Mouse (Mus musculus) cerebellum, postnatal 4 days (tissue): ENCODE results near the gene Zfp977.
"Not testable (repeated sequence)": the region's sequence is repeated elsewhere in the genome, so short reads cannot be mapped to it uniquely, and the experiment has no call there.

ENCODE experiments used
- DNase-seq, 2 experiments: peaks; one replicate each; pipeline ENCODE4 v3.0.0; 2022; ENCODE audit warnings: low spot score in 2 of 2, mixed read lengths in 1 of 2

Gene Zfp977

DNA sequence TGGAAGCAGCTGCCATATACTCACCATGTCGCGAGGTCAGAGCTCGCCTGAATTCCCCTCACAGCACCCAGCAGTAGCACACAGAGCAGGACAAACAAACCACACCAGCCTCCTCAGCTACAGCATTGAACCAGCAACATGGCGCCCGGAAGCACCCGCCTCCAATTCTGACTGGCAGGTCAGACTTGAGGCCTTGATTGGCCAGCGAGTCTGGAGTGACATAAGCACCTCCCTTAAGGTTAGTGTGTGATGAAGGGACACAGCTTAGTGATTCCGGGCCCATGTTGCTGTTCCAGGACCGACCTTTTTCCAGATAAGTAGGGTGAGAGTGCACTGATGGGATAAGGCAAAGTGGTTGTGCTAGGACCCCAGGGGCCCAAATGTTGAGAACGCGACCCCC is at the start of gene Zfp977:
Gene Zfp977 (minus strand): TSS at position 135 of the 400 bp plus-strand sequence.
- DNase-seq = not testable (repeated sequence)

GRCm38 (mm10) chr7:42631031-42631430 is 38.7 kb upstream of the Zfp977 start:
- not testable (repeated sequence) for DNase-seq

DNA sequence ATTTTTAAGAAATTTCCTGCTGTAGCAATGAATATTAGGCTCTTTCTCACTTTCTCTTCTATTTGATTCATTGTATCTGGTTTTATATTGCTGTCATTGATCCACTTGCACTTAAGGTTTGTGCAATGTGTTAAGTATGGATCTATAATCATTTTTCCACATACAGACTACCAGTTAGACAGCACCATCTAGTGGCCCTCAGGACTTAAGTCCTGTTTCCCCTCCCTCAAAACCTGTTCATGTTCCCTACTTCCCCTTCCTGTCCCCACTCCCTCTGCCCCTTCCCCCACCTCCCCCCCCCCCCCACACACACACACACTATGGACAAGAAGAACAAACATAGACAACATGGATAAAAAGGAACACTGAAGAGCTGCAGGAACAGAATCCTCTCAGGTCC is 3.3 kb upstream of the Zfp977 start:
- not testable (repeated sequence) for DNase-seq

DNA sequence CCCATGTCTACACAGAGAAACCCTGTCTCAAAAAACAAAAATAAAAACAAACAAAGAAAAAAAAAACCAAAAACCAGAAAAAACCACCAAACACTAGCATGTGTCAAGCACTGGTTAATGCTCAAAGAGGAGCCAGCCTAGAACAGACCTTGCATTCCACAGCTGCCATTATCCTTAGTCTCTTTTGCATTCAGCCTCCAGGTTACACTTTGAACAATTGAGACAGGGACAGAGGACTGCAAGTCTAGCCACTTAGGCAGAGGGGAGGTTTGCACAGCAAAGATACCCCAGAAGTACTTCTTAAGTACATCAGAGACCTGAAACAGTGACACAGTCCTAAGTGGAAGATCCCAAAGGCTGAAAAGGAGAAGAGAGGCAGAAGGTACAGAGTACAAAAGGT is 1.0 kb downstream of the Zfp977 start:
- DNase-seq = not testable (repeated sequence)

GRCm38 (mm10) chr7:42578488-42578887 is 13.9 kb downstream of the Zfp977 start, which contains the start of gene Gm21028:
Gene Gm21028, minus strand, starts transcription at chr7:42578588.
- no peak for DNase-seq

GRCm38 (mm10) chr7:42551766-42552165 is 40.6 kb downstream of the Zfp977 start:
- DNase-seq = no peak
